Mouse (Mus musculus): ENCODE data around the gene Znhit3. TPM values are rescaled to one million over a fixed set of nuclear protein-coding genes. Genes with fewer than 3 reads are reported as not detected.

The Znhit3 gene
- polyA plus RNA-seq (2015; fragmentation: Nextera tagmentation; extraction: Ambion mirVana), result 68.4 and 74.4 TPM in 2 replicates

DNA sequence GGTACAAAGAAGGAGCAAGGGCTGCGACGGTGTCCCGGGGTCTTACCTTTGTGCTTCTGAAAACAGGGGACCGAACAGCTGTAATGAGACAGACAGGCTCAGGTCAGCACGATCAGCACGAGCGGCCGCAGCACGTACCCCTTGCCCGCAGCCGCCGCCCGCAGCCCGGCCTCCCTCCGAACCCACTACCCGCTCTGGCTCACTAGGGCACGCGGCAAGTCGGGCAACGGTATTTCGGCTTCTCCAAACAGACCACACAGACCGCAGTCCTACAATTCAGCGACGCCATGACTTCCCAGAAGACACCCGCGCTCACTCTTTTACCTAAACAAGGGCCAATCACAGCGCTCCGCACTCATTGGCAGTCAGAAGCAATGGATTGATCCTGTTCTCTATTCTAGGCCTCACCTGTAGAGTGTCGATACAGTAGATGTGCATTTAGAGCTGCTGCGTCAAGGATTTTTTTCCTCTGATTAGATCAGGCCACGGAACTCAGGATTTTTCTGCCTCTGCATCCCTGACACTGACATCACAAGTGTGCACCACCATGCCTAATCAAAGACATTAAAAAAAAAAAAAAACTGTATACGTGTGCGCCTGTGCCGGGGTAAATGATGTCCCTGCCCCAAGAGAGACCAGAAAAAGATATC, at the start of gene Znhit3:
Gene Znhit3 (minus strand): TSS at position 314 of the 650 bp plus-strand sequence.
- DNase-seq (ENCODE audit: low spot score), result peak; percentile 91

DNA sequence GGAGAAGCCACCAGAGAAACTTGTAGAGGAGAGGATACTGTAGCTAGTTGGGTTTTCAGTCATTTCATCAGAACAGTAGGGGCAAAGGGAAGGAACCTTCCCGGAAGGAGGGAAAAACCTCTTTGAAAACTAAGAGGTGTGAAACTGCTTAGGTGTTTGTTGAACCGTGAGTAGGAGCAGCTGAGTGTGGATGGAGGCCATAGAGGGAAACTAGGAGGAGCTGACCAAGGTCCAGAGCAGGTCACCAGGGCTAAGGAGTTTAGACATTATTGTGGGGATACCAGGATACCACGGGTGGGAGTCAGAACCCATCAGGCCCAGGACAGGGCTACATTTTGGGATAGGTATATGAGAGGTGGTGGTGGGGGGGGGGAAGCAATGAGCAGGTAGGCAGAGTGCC, 47.4 kb upstream of the Znhit3 start:
- DNase-seq (ENCODE audit: low spot score), result no peak

DNA sequence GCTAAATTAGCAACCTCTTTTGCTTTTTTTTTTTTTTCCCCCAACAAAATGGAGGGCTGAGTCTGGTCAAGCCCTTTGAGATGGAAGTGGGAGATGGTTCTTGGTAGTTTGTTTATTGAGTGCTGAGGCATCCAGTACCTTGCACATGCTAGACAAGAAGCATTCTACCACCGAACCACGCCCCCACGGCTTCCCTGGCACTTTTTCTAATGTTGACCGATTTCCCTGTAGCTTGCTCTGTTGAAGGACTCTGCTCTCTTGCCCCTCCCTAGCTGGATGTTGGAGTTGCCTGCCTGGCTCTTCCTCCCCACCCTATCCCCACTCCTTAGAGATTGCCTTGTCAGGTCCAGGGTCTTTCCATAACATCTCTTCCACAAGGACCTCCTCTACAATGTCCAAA, 46.4 kb upstream of the Znhit3 start:
- no peak for DNase-seq (ENCODE audit: low spot score)

DNA sequence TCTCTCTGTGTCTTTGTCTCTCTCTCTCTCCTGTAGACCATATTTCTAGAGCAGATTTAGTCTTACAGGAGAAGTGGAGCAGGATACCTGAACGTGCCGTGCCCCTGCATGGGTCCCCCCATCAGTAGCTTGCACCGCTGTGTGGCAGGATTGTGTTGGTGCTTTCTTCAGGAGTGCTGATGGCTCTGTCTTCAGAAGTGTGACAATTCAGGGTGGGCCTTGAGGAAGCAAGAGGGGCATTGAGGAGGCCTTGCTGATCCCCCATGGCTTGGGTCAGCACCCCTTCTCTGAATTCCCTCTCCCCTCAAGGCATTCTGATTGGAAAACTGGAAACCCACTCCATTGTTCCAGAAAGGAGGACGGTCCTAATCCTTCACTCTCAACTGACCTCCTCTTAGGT, 45.4 kb upstream of the Znhit3 start:
- DNase-seq (ENCODE audit: low spot score), result no peak

DNA sequence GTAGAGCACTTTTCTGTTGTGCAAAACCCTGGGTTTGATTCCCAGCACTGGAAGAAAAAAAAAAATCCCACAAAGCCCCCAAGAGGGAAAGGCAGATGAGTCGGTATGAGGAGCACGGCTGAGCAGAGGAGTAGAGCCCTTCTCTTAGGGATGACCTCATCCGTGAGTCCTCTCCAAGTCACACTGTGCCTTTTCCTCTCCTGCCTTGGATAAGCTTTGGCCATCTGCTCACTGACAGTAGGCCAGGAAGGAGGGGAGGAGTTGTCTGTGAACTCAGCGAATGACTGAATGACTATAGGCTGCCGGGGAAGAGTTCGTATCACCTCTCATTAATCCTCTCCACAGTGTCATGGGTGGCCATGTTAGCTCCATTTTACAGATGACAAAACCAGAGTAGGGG, 44.6 kb upstream of the Znhit3 start:
- no peak for DNase-seq (ENCODE audit: low spot score)

DNA sequence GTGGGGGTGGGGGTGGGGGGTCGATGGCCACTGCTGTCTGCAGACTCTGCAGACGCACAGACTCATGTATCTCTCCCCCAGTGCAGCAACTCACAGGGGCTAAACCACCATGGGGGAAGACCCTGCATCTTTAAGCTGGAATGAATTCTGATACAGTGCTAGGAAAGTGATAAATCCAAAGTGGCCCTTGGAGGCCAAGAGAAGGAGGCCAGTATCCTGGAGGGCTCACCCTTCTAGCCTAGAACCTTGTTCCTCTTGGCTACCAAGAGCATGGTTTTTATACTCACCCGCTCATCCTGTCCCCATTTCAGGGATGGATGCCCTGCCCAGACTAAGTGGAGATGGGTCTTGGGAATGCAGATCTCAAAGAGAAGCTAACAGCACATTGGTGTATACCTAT, 44.1 kb upstream of the Znhit3 start:
- no peak for DNase-seq (ENCODE audit: low spot score)

DNA sequence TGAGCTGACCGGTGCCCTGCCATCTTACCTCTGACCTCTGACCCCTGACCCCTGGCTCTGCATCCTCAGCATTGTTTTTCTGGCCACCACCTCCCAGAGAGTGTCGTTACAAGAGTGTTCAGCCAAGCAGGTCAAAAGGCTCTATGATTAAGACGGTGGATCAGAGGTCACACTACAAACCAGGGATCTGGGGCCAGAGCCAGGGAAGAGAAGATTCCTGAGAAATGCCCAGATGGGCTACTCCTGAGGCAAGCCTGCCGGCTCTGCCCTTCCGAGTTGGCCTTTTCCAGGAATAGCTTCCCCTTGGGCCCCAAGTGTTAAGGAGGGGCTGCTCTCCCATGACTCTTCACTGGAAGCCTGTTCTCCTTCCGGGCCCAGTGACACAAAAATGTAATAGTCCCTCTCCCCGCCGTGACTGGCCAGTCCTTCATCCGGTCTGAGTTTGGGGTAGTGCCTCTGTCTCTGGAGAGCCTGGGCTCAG, 43.6 kb upstream of the Znhit3 start:
- no peak for DNase-seq (ENCODE audit: low spot score)

DNA sequence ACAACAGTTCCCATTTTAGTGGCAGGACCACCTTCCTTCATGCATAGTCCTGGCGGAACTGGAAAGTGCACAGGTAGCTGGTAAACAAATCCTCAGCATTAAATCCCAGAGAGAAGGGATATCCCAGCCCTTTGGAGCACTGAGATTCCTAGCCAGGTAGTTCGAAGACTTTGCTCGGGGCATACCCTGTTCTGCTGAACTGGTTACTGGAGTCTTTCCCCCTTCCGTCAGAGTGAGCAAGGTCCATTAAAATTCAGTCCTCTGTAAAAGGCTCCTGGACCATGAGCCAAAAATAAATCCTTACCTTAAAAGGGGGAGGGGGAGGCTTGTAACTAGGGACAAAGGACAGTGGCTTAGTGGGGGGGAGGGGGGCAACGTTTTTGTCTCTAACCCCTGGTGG, 43.0 kb upstream of the Znhit3 start:
- DNase-seq (ENCODE audit: low spot score), result no peak

DNA sequence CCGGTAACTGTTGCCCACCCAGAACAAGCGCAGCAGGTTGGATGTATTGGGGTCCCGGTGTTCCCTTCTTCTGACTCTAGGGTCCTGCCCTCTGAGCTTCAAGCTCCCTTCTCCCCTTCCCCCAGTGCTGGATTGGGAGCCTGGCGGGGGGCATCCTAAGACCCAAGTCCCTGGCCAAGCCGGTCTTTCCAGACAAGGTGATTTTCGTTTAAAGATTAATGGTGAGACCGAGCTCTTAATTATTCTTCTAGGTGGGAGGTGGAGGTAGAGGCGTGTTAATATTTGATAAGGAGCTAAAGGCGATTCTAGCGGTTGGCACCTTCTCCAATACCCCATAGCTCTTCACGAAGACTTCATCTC, 42.1 kb upstream of the Znhit3 start:
- no peak for DNase-seq (ENCODE audit: low spot score)

DNA sequence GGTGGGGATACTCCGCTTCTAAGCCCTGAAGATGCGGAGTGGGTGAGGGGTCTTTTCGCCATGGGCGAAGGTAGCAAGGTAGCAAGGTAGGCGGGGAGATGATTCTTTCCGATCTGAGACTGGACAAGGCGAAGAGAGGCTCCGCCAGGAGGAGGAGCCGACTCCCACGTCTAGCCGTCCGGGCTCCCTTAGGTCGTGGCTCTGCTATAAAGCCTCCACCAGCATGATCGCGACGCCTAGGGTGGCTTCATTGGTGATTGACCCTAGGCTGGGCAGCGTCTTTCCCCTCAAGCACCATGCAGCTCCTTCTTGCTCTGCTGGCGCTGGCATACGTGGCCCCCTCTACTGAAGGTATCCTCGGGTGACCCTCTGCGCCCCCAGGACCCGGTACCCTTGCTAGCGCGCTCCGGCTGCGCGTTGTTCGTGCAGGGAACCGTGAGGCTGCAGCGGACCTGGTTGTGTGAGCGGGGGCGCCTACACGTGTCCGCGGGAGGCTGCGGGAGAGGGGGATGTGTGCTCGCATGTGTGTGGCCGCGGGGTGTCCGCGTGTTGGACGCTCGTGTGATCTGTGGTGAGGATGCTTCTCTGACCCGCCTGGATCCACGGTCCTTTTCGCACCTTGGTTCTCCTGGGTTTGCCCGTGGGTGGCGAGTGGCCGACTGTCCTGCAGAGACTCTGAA, 41.6 kb upstream of the Znhit3 start, which contains the start of gene Car4:
Gene Car4 (plus strand): TSS at position 196 of the 680 bp plus-strand sequence.
- no peak for DNase-seq (ENCODE audit: low spot score)

DNA sequence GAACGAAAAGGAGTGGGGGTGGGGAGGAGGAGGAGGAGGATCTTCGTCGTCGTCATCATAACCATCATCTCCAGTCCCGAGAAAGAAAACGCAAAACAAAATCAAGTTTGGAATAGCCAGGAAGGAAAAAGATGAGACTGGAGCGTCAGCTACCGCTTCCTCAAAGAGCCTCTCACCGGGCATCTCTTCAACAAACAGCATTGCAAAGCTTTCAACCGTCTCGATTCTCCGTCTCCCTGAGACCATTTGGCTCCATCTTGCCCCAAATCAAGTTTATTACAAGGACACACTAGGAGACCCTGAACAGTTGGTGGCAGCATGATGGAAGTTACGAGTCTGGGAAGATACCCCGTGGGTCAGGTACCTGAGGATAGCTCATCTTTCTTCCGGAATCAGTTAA, 41.0 kb upstream of the Znhit3 start:
- no peak for DNase-seq (ENCODE audit: low spot score)

DNA sequence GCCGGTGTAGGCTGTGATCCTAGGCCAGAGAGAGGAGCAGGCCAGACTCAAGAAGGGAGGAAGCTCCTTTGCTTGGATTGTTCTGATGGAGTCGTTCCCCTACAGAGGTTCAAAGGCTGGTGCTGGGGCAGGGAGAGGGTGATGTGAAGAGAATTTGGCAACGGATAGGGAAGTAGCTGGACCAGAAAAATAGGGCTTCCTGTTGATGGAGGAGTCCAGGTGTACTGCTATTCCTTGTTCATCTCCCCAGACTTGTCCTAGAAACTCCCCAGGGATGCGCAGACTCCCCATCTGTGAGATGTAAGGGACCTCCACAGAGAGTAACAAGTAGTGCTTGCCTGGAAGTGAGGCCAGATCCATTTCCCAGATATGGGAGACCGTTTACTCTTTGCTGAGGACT, 40.2 kb upstream of the Znhit3 start:
- no peak for DNase-seq (ENCODE audit: low spot score)

DNA sequence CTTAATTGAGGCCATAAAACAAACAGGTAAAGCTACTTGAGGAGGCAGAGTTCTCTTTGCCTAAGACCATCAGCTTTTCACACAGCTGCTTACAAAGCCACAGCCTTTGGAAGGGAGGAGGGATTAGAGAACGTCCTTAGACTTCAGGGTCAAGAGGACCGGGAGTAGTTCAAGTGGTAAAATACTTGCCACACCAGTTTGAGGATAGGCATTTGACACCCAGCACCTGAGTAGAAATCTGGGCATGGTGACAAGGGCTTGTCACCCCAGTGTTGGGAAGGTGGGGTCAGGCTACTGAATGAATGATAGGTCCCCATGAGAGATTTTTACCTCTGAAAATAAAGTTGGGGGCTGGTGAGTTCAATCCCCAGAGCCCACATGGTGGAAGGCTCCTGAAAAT, 36.4 kb upstream of the Znhit3 start:
- DNase-seq (ENCODE audit: low spot score), result no peak

DNA sequence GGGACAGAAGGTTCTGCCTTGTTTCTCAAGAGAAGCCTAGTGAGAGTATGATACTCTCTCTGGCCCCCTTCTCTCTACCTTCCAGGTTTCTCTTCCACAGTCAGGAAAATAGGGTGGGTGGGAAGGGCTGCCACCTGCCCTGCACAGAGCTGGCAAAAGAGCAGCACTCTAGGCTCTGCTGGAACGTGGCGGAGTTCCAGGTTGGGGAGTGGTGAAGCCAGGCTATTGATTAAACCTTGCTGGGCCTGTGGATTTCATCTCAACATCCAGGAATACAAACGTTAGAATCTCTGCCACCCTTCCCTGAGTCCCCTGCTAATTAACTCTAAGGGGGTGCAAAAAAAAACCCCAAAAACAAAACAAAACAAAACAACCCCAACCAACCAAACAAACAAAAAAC, 32.4 kb upstream of the Znhit3 start:
- DNase-seq (ENCODE audit: low spot score), result no peak

DNA sequence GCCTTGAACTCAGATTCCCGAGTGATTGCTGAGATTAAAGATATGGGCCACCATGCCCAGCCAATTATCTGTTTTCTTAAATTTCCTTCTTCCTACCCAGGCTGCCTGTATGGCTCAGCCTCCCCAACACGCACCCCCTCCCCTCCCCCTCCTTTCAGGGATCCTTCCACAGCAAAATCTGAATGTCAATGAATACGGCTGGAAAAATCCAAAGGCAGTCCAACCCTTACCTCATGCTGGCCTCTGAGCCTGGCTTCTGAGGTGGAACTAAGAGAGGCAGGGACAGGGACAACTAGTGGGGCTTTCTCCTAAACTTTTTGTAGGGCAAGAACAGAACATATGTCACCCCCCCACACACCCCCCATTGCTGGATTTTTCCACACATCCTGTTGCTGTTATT, 31.9 kb upstream of the Znhit3 start:
- DNase-seq (ENCODE audit: low spot score), result no peak

DNA sequence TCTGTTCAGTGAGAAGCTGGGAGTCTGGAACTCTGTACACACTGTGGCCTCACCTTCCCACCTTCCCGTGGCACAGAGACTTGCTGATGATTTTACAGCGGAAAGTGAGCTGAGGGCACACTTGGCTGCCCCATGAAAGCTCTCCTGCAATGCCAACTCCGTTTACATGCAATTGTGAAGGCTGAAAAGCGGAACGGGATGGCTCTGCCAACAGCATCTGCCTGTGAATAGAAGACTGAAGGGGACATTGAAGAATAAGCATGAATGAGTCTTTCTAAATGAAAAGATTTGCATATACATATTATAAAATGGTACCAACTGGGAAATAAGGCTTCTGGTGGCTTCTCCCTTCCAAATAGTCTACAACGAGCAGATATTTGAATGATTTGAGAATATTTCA, 31.0 kb upstream of the Znhit3 start:
- no peak for DNase-seq (ENCODE audit: low spot score)

DNA sequence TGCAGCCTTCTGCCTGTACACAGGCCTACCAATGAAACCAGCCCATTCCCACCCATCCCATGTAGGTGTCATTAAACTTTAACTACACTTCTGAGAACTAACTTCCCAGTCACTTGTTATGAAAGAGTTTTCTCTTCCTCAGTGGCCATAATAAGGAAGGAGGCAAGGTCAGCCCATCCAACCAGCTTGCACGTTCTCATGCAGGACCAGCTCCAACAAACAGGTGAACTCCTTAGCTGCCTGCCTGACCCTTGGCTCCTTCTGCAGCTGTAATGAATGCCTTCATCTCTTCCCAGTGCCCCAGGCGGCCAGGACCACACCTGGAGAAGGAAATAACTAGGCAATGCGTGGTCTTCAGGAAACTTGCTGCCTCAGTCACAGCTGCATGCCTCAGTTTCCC, 29.7 kb upstream of the Znhit3 start:
- no peak for DNase-seq (ENCODE audit: low spot score)

DNA sequence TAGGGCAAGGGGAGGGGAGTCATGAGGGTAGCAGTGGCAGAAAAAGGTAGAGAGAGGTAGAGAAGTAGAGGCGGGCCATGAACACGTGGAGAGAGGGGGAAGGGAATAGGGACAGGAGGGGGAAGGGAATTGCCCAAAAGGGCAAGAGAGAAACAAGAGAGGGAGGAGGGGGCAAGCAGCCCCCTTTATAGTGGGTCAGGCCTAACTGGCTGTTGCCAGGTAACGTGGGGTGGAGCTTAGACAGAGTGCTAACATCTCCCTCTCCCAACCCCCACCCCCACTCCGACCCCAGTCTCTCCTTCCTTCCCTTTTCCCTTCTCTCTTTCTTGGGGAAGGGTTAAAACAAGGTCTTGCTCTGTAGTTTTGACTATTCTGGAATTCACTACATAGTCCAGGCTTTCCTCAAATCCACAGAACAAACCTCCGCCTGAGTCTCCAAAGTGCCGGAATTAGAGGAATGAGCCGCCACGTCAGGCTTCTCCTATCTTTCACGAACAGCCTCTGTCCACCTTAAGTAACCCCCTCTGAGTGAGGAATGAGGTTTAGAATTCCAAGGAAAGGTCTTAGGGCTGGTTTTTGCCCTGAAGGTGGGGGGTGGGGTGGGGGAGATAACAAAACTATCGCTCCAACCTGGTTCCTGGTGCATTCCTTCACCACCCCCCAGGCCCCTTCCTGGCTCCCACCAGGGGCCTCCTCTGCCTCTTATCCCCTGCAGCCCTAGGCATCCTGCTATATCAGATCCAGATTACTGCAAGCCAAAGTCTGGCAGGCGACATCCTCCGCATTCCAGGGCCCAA, 28.7 kb upstream of the Znhit3 start:
- DNase-seq (ENCODE audit: low spot score), result no peak

DNA sequence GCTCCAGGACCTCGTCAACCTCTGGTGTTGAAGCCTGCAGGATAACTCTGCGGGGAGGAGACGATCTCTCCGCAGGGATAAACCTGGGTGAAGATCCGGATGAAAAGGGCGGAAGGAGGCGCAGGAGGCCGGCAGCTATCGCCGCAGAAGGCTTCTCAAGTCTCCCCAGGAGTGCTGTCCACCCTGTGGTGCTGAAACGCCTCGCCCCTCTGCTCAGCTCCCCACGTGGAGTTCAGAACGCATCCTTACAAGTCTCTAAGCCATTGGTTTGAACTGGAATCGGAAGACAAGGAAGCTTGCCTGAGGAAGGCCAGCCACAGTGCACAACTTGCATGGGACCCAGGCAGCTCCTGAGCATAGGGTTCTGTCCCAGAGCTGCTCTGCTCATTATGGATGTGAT, 27.8 kb upstream of the Znhit3 start:
- DNase-seq (ENCODE audit: low spot score), result peak; percentile 37

DNA sequence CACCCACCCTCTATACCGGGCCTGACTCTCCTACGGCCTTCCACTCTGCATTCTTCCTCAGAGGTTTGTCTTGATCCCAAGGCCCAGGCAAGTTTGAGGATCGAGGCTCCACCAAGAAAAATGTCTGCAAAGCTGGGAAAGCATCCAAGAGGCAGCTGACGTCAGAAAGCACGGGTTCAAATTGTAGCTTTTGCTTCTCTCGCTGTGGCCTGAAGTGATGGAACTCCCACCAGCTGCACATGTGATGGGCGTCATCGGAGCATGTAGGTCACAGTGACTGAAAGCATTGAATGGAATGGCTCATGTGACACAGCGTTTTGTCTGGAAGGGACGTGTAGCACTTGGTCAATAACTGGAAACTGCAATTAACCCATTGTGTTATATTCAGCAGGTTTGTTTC, 24.0 kb upstream of the Znhit3 start:
- DNase-seq (ENCODE audit: low spot score), result no peak

DNA sequence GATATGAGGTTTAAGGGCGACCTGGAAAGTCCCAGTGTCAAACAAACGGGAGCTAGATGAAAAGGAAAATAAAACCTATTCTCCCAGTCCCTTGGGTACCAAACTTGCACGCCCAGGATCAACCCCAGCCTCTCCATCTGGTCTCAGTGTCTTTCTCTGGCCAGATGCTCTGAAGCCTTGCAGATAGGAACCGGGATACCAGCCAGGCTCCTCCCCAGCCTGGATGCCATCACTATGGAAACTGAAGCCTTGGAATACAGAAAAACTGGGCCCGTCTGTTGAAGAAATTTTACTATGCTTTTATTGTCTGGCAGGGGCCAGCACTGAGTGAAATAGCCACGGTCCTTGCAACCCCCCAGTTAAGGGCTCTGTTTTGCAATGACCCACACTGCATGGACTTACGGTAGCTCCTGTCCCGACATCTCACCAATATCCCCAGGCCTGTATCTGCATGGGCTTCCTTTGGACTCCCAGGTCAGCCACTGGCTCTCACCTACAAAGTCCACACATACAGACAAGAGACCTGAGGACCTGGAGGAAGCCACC, 23.4 kb upstream of the Znhit3 start:
- no peak for DNase-seq (ENCODE audit: low spot score)

DNA sequence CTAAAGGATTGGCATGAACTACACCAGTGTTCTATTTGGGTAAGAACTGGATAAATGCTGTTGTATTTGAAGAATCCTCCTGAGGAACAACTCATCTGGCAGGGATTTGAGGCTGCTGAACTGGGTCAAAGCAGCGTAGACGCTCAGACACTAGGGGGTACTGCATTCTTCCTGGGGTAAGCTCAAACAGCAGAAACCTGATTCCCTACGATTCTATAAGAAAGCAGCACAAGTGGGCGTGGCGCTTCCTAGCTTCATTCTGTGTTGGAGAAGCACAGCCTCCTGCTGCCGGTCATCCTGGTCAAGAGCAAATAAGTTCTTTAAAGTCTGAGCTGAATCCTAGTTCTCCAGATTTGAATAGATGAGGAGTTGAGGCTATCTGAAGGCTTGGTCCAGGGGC, 16.1 kb upstream of the Znhit3 start:
- DNase-seq (ENCODE audit: low spot score), result no peak
